Mouse (Mus musculus) 3T3-L1 (cell line): ENCODE results near the gene Lancl3.
A peak's percentile ranks its signal among the peaks of the same experiment; 100 is the strongest.

Source experiments
- DNase-seq: peaks from one replicate; pipeline ENCODE4 v3.0.0-alpha.2; 2015; ENCODE audit warnings: low read depth, low spot score

The Lancl3 gene

GRCm38 (mm10) chrX:9199761-9200371 is at the start of gene Lancl3:
Gene Lancl3 (plus strand): TSS chrX:9199902.
- DNase-seq = peak; percentile 40

- peak; percentile 51 for DNase-seq
Observed at GRCm38 (mm10) chrX:9179011-9179410, 20.7 kb upstream of the Lancl3 start.

DNA sequence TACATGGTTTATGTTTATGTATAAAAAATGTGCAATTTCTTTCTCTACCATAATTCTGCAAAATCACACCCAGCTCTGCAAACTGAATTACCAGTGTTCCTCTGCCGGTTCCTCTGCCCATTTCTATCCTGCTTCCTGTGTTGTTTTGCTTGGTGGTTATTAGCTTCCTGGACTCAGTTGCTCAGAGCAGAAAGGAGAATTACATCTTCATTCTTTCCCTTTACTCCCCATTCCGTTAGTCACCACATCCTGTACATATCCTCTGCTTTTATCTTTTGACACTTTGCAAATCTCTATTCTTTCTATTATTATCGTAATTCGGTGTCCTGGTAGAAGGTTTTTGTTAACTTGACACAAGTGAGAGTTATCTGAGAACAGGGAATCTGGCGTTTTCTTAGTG is 18.1 kb upstream of the Lancl3 start:
- no peak for DNase-seq

DNA sequence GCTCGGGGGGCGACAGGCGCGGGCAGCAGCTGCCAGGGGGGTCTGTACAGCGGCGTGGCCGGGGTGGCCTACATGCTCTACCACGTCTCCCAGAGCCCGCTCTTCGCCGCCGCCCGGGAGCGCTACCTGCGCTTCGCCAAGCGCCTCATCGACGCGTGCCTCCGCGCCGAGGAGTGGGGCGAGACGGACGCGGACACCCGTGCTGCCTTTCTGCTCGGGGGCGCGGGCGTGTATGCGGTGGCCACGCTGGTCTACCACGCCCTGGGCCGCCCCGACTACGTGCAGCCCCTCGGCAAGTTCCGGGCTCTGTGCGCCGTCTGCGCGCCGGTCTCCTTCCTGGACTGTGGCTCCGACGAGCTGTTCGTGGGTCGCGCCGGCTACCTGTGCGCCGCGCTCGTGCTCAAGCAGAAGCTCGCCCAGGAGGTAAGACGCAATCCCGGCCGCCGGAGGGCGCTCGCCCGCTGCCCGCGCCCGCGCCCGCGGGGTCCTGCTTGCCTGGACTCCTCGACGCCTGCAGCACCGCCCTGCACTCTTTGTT is 747 bp downstream of the Lancl3 start:
- DNase-seq = peak; percentile 63

- DNase-seq = peak; percentile 62
Observed at GRCm38 (mm10) chrX:9201954-9202353, 2.3 kb downstream of the Lancl3 start.

- peak; percentile 75 for DNase-seq
Observed at GRCm38 (mm10) chrX:9202781-9203405, 3.2 kb downstream of the Lancl3 start.

GRCm38 (mm10) chrX:9205121-9205520 is 5.4 kb downstream of the Lancl3 start:
- DNase-seq = no peak

DNA sequence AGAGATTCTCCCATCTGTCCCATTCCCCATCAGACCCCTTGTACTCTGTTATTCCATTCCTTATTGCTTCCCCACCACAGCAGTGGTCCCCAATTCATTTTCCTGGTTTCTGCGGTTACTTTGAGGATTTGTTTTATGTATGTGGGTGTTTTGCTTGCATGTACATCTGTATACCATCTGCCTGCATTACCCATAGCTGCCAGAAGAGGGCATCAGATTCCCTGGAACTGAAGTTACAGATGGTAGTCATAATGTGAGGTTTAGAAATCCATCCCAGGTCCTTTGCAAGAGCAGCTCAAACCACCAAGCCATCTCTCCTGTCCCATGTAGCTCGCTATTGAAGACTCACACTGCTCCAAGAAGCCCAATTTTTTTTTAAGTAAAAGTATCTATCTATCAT is 16.5 kb downstream of the Lancl3 start:
- DNase-seq = peak; percentile 57

- no peak for DNase-seq
Observed at GRCm38 (mm10) chrX:9219570-9219969, 19.9 kb downstream of the Lancl3 start.

GRCm38 (mm10) chrX:9221206-9221605 is 21.5 kb downstream of the Lancl3 start:
- peak; percentile 90 for DNase-seq

DNA sequence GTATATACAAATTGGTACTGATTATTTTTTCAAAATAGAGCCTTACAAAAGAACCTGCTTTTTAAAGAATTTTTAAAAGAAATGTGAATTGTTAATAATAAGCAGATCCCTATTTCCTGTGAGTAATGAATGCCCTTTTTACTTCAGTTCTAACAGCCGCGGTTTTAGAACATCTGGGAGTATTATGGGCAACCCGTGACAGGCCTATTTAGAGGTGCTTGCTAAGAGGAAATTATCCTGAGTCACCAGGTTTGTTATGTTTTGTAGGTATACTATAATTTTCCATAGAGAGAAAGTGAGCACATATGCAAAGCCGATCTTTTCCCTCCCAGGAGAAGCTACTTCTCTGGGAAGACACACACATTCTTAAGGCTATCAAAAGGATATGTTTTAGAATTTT is 22.0 kb downstream of the Lancl3 start:
- peak; percentile 80 for DNase-seq

DNA sequence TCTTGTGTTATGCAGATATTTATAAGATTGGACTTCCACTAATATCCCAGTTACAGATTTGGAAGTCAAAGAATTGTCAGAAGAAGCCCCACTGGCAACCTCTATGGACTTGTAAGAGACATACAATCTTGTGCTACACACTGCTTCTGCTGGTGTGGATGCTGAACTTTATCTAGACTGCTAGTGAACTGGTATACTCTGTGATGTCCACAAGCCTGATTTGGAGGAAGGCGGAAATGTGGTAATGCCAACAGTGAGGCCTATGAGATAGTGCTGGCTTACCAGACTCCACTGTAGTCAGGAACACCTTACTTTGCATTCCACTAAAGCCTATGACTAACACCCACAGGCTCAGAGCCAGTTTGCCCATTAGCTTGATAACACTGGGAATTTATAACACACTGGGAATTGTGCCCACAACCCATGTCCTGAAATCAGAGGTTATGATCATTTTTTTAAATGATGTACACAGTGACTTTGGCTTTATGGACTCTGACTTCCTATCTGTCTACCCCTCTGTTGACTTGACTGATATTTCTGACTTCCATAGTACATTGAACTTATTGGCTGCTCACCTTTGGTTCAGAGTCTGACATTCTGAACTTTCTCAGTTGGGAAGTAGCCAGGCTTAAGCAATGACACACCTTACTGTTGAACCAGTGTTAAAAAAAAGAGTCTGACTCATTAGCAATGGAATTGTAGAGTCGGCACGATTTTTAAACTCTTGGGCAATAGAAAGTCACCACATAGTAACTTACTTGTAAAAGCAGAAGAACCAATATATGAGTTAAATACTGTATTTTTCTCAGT is 22.9 kb downstream of the Lancl3 start:
- peak; percentile 98 for DNase-seq

GRCm38 (mm10) chrX:9227105-9227504 is 27.4 kb downstream of the Lancl3 start:
- no peak for DNase-seq

- DNase-seq = peak; percentile 47
Observed at GRCm38 (mm10) chrX:9240737-9241591, 41.3 kb downstream of the Lancl3 start.

DNA sequence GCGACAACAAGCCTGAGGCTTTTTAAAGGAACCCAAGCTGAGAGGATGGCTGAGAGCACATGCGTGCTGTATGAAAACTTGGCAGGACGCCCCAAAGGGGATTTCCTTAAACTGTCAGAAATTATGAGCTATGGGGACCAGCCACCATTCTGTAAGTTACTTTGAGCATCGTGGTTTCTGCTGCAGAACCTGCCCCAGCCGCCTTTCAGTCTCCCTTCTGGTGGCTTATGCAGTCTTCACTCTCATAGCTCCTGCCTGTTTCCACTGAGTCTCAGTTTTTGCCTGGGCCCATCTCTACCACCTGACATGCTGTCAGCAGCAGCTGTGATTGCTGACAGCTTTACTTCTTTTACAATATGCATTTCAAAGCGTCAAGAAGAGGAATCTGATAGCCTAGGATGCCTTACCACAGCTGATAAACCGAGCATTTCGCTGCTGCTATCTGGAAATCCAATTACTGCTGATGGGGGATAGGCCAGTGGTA is 43.7 kb downstream of the Lancl3 start:
- peak; percentile 84 for DNase-seq

GRCm38 (mm10) chrX:9244603-9245336 is 45.1 kb downstream of the Lancl3 start:
- DNase-seq = no peak

DNA sequence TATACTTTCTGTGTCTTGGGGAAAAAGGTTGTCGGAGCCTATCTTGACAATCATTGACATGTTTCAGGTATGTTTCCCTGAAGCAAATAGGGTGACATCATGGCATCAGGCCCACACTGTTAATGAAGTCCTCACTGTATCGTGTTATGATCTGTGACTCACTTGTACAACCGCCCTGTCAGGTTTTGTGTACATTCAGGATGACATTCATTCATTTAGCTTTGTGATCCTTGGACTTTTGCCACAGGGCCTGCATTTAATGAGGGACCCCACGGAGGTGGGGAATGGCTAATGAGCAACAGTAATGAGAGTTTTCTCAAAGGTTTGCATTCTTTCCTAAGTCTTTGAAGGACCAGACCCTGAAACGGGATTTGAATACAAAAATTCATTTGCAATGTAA is 49.2 kb downstream of the Lancl3 start:
- no peak for DNase-seq

- no peak for DNase-seq
Observed at GRCm38 (mm10) chrX:9253990-9254389, 54.3 kb downstream of the Lancl3 start.

- DNase-seq = no peak
Observed at GRCm38 (mm10) chrX:9254901-9255300, 55.2 kb downstream of the Lancl3 start.

DNA sequence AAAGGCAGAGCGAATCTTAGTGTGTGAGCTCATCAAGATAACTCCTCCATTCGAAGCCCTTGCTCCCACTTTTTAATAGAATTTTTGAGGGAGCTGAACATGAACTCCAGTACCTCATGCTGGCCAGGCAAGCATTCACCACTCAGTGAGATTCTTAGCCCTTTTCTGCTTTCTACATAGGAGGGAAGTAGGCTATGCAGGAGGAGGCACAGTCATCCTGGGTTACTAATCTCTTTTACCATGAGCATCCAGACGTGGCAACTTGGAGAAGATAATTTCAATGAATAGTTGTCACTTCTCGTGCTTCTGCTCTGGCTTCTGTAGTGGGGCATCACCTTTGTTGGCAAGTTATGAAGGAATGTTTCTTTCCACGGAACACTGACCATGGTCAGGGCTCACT is 57.1 kb downstream of the Lancl3 start, which contains the start of gene Gm14862:
Gene Gm14862 (minus strand): TSS at position 134 of the 400 bp plus-strand sequence.
- no peak for DNase-seq
